Mouse (Mus musculus) liver, embryonic 13.5 days (tissue): Measurements from ENCODE around the gene Dffa. TPM values are rescaled to one million over a fixed set of nuclear protein-coding genes. Genes with fewer than 3 reads are reported as not detected.

Experiments
- ATAC-seq: fragments of 200-750 bp; cut with Nextera tagmentation; 2 replicates; pipeline ENCODE4 v1.8.0; 2017; ENCODE audit warnings: low read depth, mild to moderate bottlenecking, moderate number of reproducible peaks, moderate library complexity
- DNase-seq: peaks from one replicate; pipeline ENCODE4 v3.0.0; 2022
- H3K27ac ChIP-seq: fragments of 300-500 bp; sonication (generic); 2 replicates; pipeline ENCODE4 v1.5.1; 2015; ENCODE audit warnings: moderate library complexity, mild to moderate bottlenecking, inconsistent platforms
- H3K27me3 ChIP-seq: fragments of 300-500 bp; sonication (generic); 2 replicates; pipeline ENCODE4 v1.6.1; 2015; ENCODE audit warnings: mild to moderate bottlenecking, inconsistent platforms
- H3K36me3 ChIP-seq: fragments of 300-500 bp; sonication (generic); 2 replicates; pipeline ENCODE4 v1.6.1; 2015; ENCODE audit warnings: mild to moderate bottlenecking, inconsistent platforms
- H3K4me1 ChIP-seq: fragments of 300-500 bp; sonication (generic); replicated peaks from 2 replicates; pipeline ENCODE4 v1.6.1; 2015; ENCODE audit warnings: inconsistent platforms
- H3K4me2 ChIP-seq: fragments of 300-500 bp; sonication (generic); 2 replicates; pipeline ENCODE4 v1.6.1; 2015; ENCODE audit warnings: inconsistent platforms, mild to moderate bottlenecking, moderate library complexity
- H3K4me3 ChIP-seq: fragments of 300-500 bp; sonication (generic); replicated peaks from 2 replicates; pipeline ENCODE4 v1.5.1; 2015; ENCODE audit warnings: mild to moderate bottlenecking, inconsistent platforms
- H3K9ac ChIP-seq: fragments of 300-500 bp; sonication (generic); 2 replicates; pipeline ENCODE4 v1.6.1; 2015; ENCODE audit warnings: mild to moderate bottlenecking, inconsistent platforms
- H3K9me3 ChIP-seq: fragments of 300-500 bp; sonication (generic); replicated peaks from 2 replicates; pipeline ENCODE4 v1.6.1; 2016; ENCODE audit warnings: inconsistent platforms
- whole genome bisulfite sequencing: fragments of 180-500 bp; shearing (Covaris S2); methylation state at CpG from one replicate; pipeline ENCODE4 v1.1.7; 2015; ENCODE audit not compliant: insufficient replicate concordance; 5-methylcytosine and 5-hydroxymethylcytosine counted together
- polyA plus RNA-seq: library from polyadenylated mRNA; unstranded; fragments of >200 nt; fragmentation: Nextera tagmentation; extraction: Ambion mirVana; gene quantifications from 2 replicates; pipeline ENCODE4 v1.2.1, GENCODE M21; 2015

The Dffa gene
- polyA plus RNA-seq, 1 experiment from 2014 or later, result 20.7 TPM

- H3K27ac ChIP-seq, result no peak overlapping the region
- WGBS, result 65% methylated on average over 22 of the region's 22 CpGs
- DNase-seq, result no peak
- peaks cover 20% of the 10 kb centered on the region for H3K36me3 ChIP-seq
- no peaks in the 10 kb centered on the region for H3K27me3 ChIP-seq
- peak; percentile 43 for ATAC-seq
- no peak overlapping the region for H3K4me2 ChIP-seq
- no peaks in the 10 kb centered on the region for H3K9me3 ChIP-seq
- peaks cover 18% of the 10 kb centered on the region for H3K4me1 ChIP-seq
- H3K4me3 ChIP-seq, result no peak overlapping the region
- no peak overlapping the region for H3K9ac ChIP-seq
These were observed 37.0 kb upstream of the Dffa start for GRCm38 (mm10) chr4:149066672-149067551.

- H3K4me1 ChIP-seq, result peaks cover 34% of the 10 kb centered on the region
- no peak overlapping the region for H3K9ac ChIP-seq
- H3K27ac ChIP-seq, result no peak overlapping the region
- H3K4me3 ChIP-seq, result no peak overlapping the region
- 84% methylated on average over 13 of the region's 13 CpGs for WGBS
- no peak for ATAC-seq
- H3K27me3 ChIP-seq, result no peaks in the 10 kb centered on the region
- H3K4me2 ChIP-seq, result no peak overlapping the region
- no peak for DNase-seq
- no peaks in the 10 kb centered on the region for H3K9me3 ChIP-seq
- H3K36me3 ChIP-seq, result peaks cover 40% of the 10 kb centered on the region
These were observed 28.9 kb upstream of the Dffa start for GRCm38 (mm10) chr4:149075073-149075472.

DNA sequence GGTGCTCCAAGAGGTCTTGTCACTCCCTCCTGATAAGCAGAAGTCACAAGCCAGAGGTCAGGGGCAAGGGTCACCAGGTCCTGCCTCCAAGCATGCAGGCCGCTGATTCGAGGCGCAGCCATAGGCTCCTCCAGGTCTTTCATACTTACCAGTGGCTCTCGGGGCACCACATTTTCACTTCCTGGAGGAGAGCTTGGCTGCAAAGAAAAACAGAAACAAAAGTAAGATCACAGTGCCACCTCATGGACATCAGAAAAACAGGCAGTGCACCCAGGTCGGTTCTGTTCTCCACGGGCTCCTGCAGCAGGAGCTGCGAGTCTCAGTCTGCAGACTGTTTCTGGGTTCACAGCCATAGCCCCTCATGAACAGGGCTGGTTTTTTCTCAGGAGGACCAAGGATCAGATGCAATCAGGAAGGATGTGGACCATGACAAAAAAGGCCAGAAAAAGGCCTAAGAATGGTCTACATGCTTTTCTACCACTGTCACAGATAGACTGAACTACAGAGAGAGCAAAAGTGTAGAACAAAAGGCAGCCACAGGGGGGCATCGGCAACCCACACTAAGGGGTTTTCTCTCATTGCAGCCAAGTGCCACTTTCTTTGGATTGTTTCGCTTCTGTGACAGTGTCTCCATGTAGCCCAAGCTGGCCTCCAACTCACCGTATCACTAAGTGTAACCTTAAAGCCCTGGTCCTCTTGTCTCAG, 27.9 kb upstream of the Dffa start:
- DNase-seq, result peak; percentile 24
- Histone ChIP-seq H3K27ac (no peak overlapping the region), H3K4me1 (peaks cover 34% of the 10 kb centered on the region), H3K4me3 (no peak overlapping the region), H3K36me3 (peaks cover 42% of the 10 kb centered on the region), H3K9ac (no peak overlapping the region), H3K27me3 (no peaks in the 10 kb centered on the region), H3K4me2 (no peak overlapping the region), H3K9me3 (no peaks in the 10 kb centered on the region)
- peak; percentile 62 for ATAC-seq
- WGBS, result 43% methylated on average over 10 of the region's 10 CpGs

DNA sequence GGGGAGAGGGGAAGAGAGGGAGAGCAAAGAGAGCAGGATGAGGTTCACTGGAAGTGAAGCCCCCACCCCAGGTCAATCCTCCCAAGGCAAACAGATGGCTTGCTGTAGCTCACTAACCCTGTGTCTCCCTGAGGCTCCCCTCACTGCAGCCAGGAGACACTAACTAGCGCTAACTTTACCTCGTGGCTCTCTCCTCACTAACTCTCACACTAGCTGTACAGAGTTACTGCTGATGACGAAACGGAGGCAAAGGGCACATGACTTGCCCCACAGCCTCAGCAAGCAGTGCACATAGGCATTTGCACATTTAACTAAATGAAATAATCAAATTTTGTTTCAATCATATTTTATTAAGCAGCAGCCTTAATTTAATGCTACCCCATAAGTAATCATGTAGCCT, 25.7 kb upstream of the Dffa start:
- peaks cover 24% of the 10 kb centered on the region for H3K36me3 ChIP-seq
- H3K9ac ChIP-seq, result no peak overlapping the region
- no peak overlapping the region for H3K4me2 ChIP-seq
- WGBS, result 43% methylated on average over 4 of the region's 4 CpGs
- DNase-seq, result no peak
- H3K4me1 ChIP-seq, result peaks cover 44% of the 10 kb centered on the region
- H3K27ac ChIP-seq, result no peak overlapping the region
- no peak overlapping the region for H3K4me3 ChIP-seq
- no peaks in the 10 kb centered on the region for H3K9me3 ChIP-seq
- no peaks in the 10 kb centered on the region for H3K27me3 ChIP-seq
- ATAC-seq, result no peak

DNA sequence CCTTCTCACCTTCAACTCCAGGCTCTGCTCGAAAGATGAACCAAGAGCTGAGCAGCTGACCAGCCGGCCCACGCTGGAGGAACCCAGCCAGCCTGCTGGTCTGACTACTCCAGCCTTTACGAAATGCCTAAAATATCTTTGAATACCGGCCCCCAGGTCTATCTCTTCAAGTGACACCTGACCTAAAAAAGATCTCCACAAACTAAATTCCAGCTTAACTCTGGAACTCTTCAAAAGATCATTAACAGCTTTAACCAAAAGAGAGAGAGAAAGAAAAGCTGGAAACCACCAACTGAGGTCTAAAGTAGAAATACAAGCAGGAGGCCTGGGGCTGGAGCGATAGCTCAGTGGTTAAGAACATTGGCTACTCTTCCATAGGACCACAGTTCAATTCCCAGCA, 24.3 kb upstream of the Dffa start:
- ATAC-seq (no peak), DNase-seq (no peak)

GRCm38 (mm10) chr4:149080111-149080510, 23.8 kb upstream of the Dffa start:
- Histone ChIP-seq H3K4me3 (no peak overlapping the region), H3K9ac (no peak overlapping the region), H3K4me1 (peaks cover 44% of the 10 kb centered on the region), H3K27ac (no peak overlapping the region), H3K27me3 (no peaks in the 10 kb centered on the region), H3K36me3 (peaks cover 16% of the 10 kb centered on the region), H3K4me2 (no peak overlapping the region), H3K9me3 (no peaks in the 10 kb centered on the region)
- ATAC-seq (no peak), DNase-seq (no peak)
- WGBS, result 81% methylated on average over 8 of the region's 8 CpGs

More for the DNA sequence above, 24.3 kb upstream of the Dffa start:
- H3K4me3 ChIP-seq, result no peak overlapping the region
- no peaks in the 10 kb centered on the region for H3K9me3 ChIP-seq
- no peak overlapping the region for H3K27ac ChIP-seq
- peaks cover 20% of the 10 kb centered on the region for H3K36me3 ChIP-seq
- H3K4me1 ChIP-seq, result peaks cover 44% of the 10 kb centered on the region
- H3K9ac ChIP-seq, result no peak overlapping the region
- no peaks in the 10 kb centered on the region for H3K27me3 ChIP-seq
- no peak overlapping the region for H3K4me2 ChIP-seq
- WGBS, result 68% methylated on average over 6 of the region's 6 CpGs

- peaks cover 40% of the 10 kb centered on the region for H3K4me1 ChIP-seq
- 0 out of 2 replicates have a peak, but pooled peaks cover 9% of the 10 kb centered on the region for H3K36me3 ChIP-seq
- H3K9ac ChIP-seq, result no peak overlapping the region
- H3K4me2 ChIP-seq, result no peak overlapping the region
- H3K9me3 ChIP-seq, result no peaks in the 10 kb centered on the region
- no peak for DNase-seq
- WGBS, result 80% methylated on average over 17 of the region's 17 CpGs
- H3K27me3 ChIP-seq, result no peaks in the 10 kb centered on the region
- no peak overlapping the region; the same call in 1 of the 2 replicates for H3K27ac ChIP-seq
- H3K4me3 ChIP-seq, result no peak overlapping the region
- ATAC-seq, result peak; percentile 63
These were observed 22.4 kb upstream of the Dffa start for GRCm38 (mm10) chr4:149081528-149081927.

DNA sequence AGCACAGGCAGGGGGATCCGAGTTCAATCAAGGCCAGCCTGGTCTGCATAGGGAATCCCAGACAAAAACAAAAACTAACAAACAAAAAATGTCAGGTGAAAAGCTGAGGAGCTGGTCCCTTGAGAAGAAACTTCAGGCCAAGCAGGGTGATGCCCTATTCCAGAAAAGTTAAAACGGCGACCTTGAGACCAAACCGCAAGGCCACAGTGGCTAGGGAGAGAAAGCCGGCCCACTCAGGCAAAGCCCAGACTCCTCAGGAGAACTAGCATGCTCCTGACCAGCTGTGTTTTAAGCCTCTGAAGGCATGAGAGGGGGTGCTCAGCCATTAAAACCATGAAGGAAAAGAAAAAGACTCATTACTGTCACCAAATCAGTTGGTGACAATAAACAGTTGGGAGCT, 18.6 kb upstream of the Dffa start:
- WGBS, result 75% methylated on average over 5 of the region's 5 CpGs
- H3K4me2 ChIP-seq, result no peak overlapping the region
- H3K4me3 ChIP-seq, result no peak overlapping the region
- no peak overlapping the region for H3K27ac ChIP-seq
- H3K9ac ChIP-seq, result no peak overlapping the region
- no peaks in the 10 kb centered on the region for H3K9me3 ChIP-seq
- 0 out of 2 replicates have a peak, but pooled peaks cover 3% of the 10 kb centered on the region for H3K36me3 ChIP-seq
- ATAC-seq (no peak), DNase-seq (no peak)
- peaks cover 16% of the 10 kb centered on the region for H3K4me1 ChIP-seq
- H3K27me3 ChIP-seq, result no peaks in the 10 kb centered on the region

- Histone ChIP-seq H3K27me3 (no peaks in the 10 kb centered on the region), H3K36me3 (peaks cover 20% of the 10 kb centered on the region), H3K4me2 (no peak overlapping the region), H3K9ac (no peak overlapping the region), H3K27ac (no peak overlapping the region), H3K9me3 (no peaks in the 10 kb centered on the region), H3K4me3 (no peak overlapping the region), H3K4me1 (peaks cover 18% of the 10 kb centered on the region)
- ATAC-seq (no peak), DNase-seq (no peak)
- 68% methylated on average over 8 of the region's 8 CpGs for WGBS
These were observed 12.6 kb upstream of the Dffa start for GRCm38 (mm10) chr4:149091364-149091763.

DNA sequence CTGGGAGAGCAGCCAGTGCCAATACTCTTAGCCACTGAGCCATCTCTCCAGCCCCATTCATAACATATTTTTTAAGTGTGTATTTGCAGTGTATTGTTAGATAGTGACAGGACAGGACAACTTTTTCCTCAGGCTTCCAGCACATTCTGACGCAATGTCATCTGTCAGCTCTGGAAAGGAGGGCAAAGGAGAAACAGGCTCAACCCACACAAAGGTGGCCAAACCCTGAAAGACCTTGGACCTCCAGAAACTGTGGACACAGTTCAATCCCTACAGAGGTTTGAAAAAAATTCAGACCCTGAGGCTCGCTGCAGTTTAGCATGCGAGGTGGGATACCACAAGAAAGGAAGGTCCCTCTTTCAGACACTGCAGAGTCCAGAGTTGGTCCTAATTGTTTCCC, 6.0 kb upstream of the Dffa start:
- DNase-seq (no peak), ATAC-seq (no peak)
- H3K27me3 ChIP-seq, result no peaks in the 10 kb centered on the region
- peak overlapping the region; percentile 60 for H3K27ac ChIP-seq
- WGBS, result 67% methylated on average over 3 of the region's 3 CpGs
- H3K9ac ChIP-seq, result peak overlapping the region; percentile 90
- peaks cover 38% of the 10 kb centered on the region for H3K4me1 ChIP-seq
- peak overlapping the region; percentile 91 for H3K4me2 ChIP-seq
- H3K36me3 ChIP-seq, result peaks cover 11% of the 10 kb centered on the region
- peak overlapping the region; percentile 98 for H3K4me3 ChIP-seq
- H3K9me3 ChIP-seq, result no peaks in the 10 kb centered on the region

DNA sequence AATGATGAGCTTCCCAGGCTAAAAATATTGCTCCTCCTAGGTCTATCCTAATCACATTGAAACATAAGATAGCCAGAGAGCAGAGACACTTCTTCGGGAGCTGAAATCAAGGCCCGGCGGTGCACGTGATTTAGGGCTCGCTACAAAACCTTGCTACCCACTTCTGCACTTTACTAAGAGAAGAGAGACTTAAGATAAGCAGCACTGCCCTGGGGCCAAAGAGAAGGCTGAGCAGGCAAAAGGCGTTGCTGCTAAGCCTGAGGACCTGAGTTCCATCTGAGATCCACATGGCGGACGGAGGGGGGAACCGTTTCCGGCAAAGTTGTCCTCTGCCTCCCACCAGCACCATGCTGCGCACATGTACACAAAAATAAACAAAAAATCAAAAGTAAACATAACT, 5.4 kb upstream of the Dffa start:
- ATAC-seq (no peak), DNase-seq (no peak)
- peaks cover 38% of the 10 kb centered on the region for H3K4me1 ChIP-seq
- peaks cover 5% of the 10 kb centered on the region for H3K36me3 ChIP-seq
- peak overlapping the region; percentile 60 for H3K27ac ChIP-seq
- H3K4me3 ChIP-seq, result peak overlapping the region; percentile 98
- H3K27me3 ChIP-seq, result no peaks in the 10 kb centered on the region
- WGBS, result 6% methylated on average over 11 of the region's 11 CpGs
- peak overlapping the region; percentile 90 for H3K9ac ChIP-seq
- H3K4me2 ChIP-seq, result peak overlapping the region; percentile 91
- H3K9me3 ChIP-seq, result no peaks in the 10 kb centered on the region
